Mouse (Mus musculus): Measurements from ENCODE around the gene Myh6.
"Not testable (repeated sequence)": the region's sequence is repeated elsewhere in the genome, so short reads cannot be mapped to it uniquely, and the experiment has no call there.

Myh6 gene

DNA sequence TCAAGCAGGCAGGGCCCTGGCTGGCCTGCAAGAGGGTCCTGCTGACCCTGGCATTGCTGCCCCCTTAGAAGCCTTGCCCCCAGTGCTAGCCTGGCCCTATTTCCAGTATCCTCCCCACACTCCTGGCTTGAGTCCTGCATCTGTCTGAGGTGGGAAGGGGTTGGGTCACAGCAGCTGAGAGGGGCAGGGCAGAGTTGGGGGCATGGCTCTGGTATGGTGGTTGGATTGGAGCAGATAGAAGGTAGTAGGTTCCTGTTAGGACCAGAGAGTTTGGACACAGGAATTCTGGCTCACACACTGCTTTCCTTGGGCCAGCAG is 28.1 kb upstream of the Myh6 start:
- DNase-seq (ENCODE audit: low spot score in 2 of 2) = no peak

DNA sequence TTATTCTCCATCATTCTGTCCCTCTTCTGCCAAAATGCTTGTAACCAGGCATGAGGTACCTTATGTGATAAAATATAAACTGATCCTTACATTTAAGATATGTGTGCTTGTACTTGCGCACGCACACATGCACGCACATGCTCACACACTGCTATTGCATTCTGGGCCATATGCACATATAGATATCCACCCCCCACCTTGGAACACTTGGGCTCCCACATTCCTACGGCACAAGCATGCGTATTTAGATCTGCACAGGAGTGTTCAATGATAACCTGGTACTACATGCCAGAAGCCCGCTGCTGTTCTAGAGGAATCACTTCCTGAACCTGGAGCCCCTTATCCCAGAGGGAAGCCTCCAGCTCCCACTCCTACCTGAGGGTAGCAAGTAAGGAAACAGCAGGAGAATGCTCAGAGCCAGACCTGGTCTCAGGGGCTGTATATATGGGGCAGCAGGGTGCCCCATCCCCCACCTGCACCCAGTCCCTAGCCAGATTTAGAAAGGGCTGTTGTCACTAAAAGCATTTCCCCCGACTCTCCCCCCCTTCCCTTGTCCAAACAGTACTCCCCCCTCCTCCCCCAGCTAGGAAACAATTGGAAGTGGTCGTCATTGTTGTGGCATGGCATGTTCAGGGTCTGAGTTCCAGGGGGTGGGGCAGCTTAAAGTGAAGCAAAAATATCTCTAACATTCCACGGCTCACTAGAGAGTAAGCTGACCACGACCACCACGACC is 27.6 kb upstream of the Myh6 start, which contains the start of gene Myh7:
Gene Myh7, minus strand, starts transcription at position 491 of the 733 bp plus-strand sequence.
- no peak for DNase-seq (ENCODE audit: low spot score in 2 of 2)

DNA sequence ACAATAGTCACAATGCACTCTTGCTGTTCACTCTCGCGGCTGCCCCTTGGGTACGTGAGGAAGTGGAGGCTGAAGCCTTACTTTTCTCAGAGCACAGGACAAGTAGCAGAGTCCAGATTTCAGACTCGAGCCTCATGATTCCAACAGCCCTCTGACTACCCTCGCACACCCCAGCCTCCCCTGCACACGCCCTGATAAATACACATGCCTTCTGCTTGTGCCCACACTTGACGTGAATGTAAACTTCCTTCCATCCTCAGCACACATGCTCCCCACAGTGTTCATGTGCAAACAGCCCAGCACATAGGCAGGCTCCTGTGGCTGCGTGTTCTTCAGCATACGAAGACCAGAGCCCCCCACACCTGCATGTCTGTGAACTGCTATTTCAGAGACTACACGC is 26.9 kb upstream of the Myh6 start:
- DNase-seq (ENCODE audit: low spot score in 2 of 2) = no peak

GRCm38 (mm10) chr14:54992196-54992595 is 25.5 kb upstream of the Myh6 start:
- DNase-seq (ENCODE audit: low spot score in 2 of 2) = no peak

- no peak for DNase-seq (ENCODE audit: low spot score in 2 of 2)
These were observed 23.2 kb upstream of the Myh6 start for GRCm38 (mm10) chr14:54989886-54990441.

DNA sequence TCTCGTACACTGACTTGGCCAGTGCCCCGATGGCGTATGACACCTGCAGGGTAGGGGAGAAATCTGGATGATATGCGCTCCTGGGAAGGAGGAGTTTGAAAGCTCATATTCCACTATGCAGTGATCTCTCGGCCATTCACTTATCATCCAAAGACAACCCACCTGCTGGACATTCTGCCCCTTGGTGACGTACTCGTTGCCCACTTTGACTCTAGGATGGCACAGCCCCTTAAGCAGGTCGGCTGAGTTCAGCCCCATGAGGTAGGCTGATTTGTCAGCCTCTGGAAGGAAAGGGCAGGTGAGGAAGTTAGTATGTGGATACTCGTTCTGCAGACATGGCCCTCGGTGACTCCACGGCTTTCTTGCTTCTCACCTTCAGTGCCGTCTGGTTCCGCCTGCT is 22.2 kb upstream of the Myh6 start:
- DNase-seq (ENCODE audit: low spot score in 2 of 2) = no peak

DNA sequence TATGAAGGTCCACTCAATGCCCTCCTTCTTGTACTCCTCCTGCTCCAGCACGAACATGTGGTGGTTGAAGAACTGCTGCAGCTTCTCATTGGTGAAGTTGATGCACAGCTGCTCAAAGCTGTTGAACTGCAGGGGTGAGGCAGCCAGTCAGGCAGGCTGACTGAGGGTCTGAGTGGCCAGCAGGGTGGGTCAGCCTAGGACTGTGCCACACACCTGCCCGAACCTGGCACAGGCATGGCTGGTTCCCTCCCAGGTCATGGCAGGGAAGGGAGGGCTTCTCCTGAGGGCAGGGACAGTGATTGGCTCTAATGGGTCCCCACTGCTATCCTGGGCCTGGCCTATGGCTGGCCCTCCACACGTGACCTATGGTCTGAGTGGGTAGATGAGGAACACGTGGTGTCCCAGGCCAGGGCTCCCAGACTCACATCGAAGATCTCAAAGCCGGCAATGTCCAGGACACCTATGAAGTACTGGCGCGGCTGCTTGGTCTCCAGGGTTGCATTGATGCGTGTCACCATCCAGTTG is 21.7 kb upstream of the Myh6 start:
- DNase-seq (ENCODE audit: low spot score in 2 of 2) = not testable (repeated sequence)

GRCm38 (mm10) chr14:54981934-54982333 is 15.2 kb upstream of the Myh6 start:
- no peak for DNase-seq (ENCODE audit: low spot score in 2 of 2)

DNA sequence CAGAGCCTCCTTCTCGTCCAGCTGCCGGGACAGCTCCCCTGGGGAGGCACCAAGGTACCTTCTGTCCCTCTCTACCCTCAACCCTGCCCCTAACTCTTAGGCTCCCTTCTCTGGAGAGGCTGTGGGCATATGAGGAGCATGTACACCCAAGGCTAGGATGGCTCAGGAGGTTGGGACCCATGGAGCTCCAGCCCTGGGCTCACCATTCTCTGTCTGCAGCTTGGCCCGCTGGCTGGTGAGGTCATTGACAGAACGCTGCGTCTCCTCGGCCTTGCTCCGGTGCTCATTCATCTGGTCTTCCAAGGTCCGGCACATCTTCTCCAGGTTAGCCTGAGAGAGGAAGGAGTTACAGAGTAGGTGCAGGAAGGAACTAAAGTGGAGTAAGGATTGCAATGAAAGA is 11.9 kb upstream of the Myh6 start:
- DNase-seq (ENCODE audit: low spot score in 2 of 2) = no peak

- no peak for DNase-seq (ENCODE audit: low spot score in 2 of 2)
These were observed 9.9 kb upstream of the Myh6 start, which contains the start of gene Gm17428 for GRCm38 (mm10) chr14:54976633-54977032. Gene Gm17428, plus strand, starts transcription at chr14:54976933.

GRCm38 (mm10) chr14:54974068-54974791 is 7.5 kb upstream of the Myh6 start:
- DNase-seq (ENCODE audit: low spot score in 2 of 2) = no peak

GRCm38 (mm10) chr14:54972786-54973185 is 6.1 kb upstream of the Myh6 start:
- not testable (repeated sequence) for DNase-seq (ENCODE audit: low spot score in 2 of 2)

- no peak for DNase-seq (ENCODE audit: low spot score in 2 of 2)
These were observed 1.6 kb upstream of the Myh6 start for GRCm38 (mm10) chr14:54968344-54968743.

DNA sequence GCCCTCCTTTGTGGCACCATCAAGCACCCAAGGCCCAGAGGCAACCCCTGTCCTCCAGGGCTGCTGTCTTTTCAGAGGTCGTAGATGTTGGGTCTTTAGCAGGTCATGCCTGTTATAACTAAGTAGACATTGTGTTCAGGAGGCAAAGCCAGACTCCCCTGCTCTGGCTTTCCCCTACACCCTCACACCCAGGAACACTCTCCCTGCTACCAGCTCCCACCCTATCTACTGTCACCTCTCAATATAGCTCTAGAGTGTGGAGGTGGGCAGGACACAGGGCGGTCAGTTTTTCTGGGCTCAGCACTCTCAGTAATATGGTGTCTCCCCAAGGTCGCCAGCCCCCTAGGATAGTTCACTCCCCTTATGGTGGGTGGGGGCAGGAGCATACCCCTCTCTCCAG is 1.1 kb upstream of the Myh6 start:
- no peak for DNase-seq (ENCODE audit: low spot score in 2 of 2)

DNA sequence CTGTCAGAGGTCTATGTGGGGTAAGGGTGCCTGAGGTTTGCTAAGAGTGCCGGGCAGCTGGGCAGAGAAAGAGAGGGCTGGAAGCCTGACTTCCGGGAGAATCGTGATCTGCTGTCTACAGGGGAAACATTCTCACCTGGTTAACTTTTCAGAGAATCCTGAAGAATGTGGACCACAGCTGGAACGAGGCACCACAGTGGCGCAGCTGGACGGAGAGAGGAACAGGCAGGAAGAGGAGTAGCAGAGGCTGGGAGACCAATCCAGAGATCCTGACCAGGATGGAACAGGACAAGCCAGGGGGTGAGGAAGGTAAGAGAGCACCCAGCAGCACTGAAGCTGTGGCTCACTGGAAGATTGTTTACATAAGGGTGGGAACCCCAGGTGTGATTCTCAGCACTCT is 1.1 kb downstream of the Myh6 start:
- DNase-seq (ENCODE audit: low spot score in 2 of 2) = no peak

DNA sequence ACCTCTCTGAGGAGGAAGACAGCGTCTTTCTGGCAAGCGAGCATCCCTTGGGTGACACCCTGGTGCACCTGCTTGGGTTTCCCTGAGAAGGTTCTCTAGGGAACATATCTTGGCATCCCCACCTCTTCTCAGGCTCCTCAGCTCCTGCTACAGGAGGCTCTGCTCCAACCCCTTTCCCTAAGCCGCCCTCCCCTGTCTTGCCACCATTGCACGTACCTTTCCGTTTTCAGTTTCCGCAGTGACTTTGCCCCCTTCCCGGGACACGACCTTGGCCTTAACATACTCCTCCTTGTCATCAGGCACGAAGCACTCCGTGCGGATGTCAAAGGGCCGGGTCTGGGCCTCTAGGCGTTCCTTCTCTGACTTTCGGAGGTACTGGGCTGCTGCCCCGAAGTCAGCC is 1.7 kb downstream of the Myh6 start:
- no peak for DNase-seq (ENCODE audit: low spot score in 2 of 2)

DNA sequence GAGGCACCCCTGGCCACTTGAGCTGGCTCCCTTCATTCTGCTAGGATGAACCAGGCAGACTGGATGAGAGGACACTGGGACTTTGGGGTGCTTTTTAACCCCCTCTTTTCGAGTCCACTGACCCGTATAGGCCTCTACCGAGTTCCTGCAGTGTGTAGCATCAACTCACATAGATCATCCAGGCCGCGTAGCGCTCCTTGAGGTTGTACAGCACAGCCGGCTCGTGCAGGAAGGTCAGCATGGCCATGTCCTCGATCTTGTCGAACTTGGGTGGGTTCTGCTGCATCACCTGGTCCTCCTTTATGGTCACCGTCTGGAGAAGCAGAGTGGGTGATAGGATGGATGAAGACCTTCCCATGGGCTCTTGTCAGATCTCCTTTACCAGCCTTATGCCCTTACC is 3.0 kb downstream of the Myh6 start:
- no peak for DNase-seq (ENCODE audit: low spot score in 2 of 2)

- no peak for DNase-seq (ENCODE audit: low spot score in 2 of 2)
These were observed 4.0 kb downstream of the Myh6 start for GRCm38 (mm10) chr14:54962714-54963113.

- no peak for DNase-seq (ENCODE audit: low spot score in 2 of 2)
These were observed 5.2 kb downstream of the Myh6 start for GRCm38 (mm10) chr14:54961487-54961886.

DNA sequence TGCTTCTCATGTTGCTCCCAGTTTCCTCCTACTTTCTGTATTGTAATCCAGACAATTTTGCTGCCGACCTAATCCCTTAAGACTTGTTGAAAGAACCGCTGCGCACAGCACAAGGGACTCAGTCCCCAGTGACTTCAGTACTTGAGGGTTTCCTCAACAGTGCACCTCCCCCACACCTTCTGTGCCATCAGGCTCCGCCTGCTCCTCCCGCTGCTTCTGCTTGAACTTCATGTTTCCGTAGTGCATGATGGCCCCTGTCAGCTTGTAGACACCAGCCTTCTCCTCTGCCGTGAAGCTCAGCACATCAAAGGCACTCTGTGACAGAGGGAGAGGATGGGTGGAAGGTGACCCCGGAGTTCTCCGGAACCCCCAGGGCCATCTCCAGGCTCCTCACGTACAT is 6.0 kb downstream of the Myh6 start:
- no peak for DNase-seq (ENCODE audit: low spot score in 2 of 2)

DNA sequence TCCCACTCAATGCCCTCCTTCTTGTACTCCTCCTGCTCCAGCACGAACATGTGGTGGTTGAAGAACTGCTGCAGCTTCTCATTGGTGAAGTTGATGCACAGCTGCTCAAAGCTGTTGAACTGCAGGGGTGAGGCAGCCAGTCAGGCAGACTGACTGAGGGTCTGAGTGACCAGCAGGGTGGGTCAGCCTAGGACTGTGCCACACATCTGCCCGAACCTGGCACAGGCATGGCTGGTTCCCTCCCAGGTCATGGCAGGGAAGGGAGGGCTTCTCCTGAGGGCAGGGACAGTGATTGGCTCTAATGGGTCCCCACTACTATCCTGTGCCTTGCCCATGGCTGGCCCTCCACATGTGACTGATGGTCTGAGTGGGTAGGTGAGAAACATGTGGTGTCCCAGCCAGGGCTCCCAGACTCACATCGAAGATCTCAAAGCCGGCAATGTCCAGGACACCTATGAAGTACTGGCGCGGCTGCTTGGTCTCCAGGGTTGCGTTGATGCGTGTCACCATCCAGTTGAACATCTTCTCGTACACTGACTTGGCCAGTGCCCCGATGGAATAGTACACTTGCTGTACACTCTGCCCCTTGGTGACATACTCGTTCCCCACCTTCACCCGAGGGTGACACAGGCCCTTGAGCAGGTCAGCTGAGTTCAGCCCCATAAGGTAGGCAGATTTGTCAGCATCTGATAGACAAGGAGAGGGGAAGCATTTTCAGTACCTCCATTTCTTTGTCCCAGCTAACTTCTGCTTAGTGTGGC is 6.7 kb downstream of the Myh6 start:
- DNase-seq (ENCODE audit: low spot score in 2 of 2) = not testable (repeated sequence)

DNA sequence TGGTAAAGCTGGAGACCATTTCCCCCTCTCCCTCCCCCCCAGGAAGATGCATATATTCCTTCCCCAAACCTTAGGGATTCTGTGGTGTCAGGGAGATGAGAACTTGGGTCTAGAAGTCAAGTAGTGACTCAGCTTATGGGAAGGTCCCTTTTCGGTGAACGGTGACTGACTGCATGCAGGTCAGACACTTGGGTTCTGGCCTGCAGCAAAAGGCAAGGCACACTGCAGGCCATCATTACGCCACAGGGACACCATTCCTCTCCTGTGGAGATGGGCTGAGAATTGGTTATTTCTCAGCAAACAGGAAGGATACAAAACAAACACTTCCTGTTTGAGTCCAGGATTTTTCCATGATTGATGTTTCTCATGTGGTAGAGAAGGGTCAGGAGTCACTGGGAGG is 7.5 kb downstream of the Myh6 start:
- DNase-seq (ENCODE audit: low spot score in 2 of 2) = no peak

Measured in urinary bladder, postnatal 4 days (tissue).